Mouse (Mus musculus) heart, postnatal 0 days (tissue): ENCODE measurements around the gene Aldh6a1. TPM values are rescaled to one million over a fixed set of nuclear protein-coding genes. Genes with fewer than 3 reads are reported as not detected.

Experiments
- ATAC-seq: fragments of 200-750 bp; cut with Nextera tagmentation; 2 replicates; pipeline ENCODE4 v1.8.0; 2017; ENCODE audit warnings: low read depth, moderate number of reproducible peaks, moderate library complexity; ENCODE audit not compliant: insufficient read depth
- DNase-seq: peaks from one replicate; pipeline ENCODE4 v3.0.0-alpha.2; 2016; ENCODE audit warnings: low spot score
- H3K27ac ChIP-seq: fragments of 300-500 bp; sonication (generic); 2 replicates; pipeline ENCODE4 v1.5.1; 2014; ENCODE audit warnings: low read depth, mild to moderate bottlenecking
- H3K27me3 ChIP-seq: fragments of 300-500 bp; sonication (generic); 2 replicates; pipeline ENCODE4 v1.6.1; 2014; ENCODE audit warnings: low read length, mixed read lengths; ENCODE audit not compliant: control insufficient read depth, insufficient read depth
- H3K36me3 ChIP-seq: fragments of 300-500 bp; sonication (generic); replicated peaks from 2 replicates; pipeline ENCODE4 v1.6.1; 2014; ENCODE audit warnings: low read length, mixed read lengths; ENCODE audit not compliant: control insufficient read depth, insufficient read depth
- H3K4me1 ChIP-seq: fragments of 300-500 bp; sonication (generic); 2 replicates; pipeline ENCODE4 v1.6.1; 2014; ENCODE audit warnings: antibody characterized with exemption; ENCODE audit not compliant: control insufficient read depth, insufficient read depth
- H3K4me2 ChIP-seq: fragments of 300-500 bp; sonication (generic); 2 replicates; pipeline ENCODE4 v1.6.1; 2014; ENCODE audit warnings: low read depth, mild to moderate bottlenecking, low read length, moderate library complexity
- H3K4me3 ChIP-seq: fragments of 300-500 bp; sonication (generic); 2 replicates; pipeline ENCODE4 v1.5.1; 2014; ENCODE audit warnings: low read depth, low read length
- H3K9ac ChIP-seq: fragments of 300-500 bp; sonication (generic); replicated peaks from 2 replicates; pipeline ENCODE4 v1.6.1; 2014; ENCODE audit warnings: low read depth, low read length, mixed read lengths
- H3K9me3 ChIP-seq: fragments of 300-500 bp; sonication (generic); replicated peaks from 2 replicates; pipeline ENCODE4 v1.6.1; 2016; ENCODE audit warnings: low read length; ENCODE audit not compliant: control insufficient read depth
- CTCF ChIP-seq: IDR thresholded peaks from 2 replicates; pipeline ENCODE4 v1.5.1; 2016; ENCODE audit warnings: antibody characterized with exemption, control low read depth, low read depth
- EP300 ChIP-seq: IDR thresholded peaks from 2 replicates; pipeline ENCODE4 v1.6.1; 2016; ENCODE audit warnings: antibody characterized with exemption, low read depth
- WGBS: fragments of 180-500 bp; shearing (Covaris S2); extraction: QIAGEN DNeasy Blood & Tissue Kit; methylation state at CpG from one replicate; pipeline ENCODE4 v1.1.7; 2014; 5-methylcytosine and 5-hydroxymethylcytosine counted together
- polyA plus RNA-seq: library from polyadenylated mRNA; unstranded; fragments of >200 nt; fragmentation: Nextera tagmentation; extraction: Ambion mirVana; gene quantifications from 2 replicates; pipeline ENCODE4 v1.2.1, GENCODE M21; 2015
- total RNA-seq: library from RNA; depleted of rRNA; stranded (reverse); fragments of >200 nt; gene quantifications from 2 replicates; pipeline ENCODE4 v1.2.3, GENCODE M21; 2014; ENCODE audit warnings: low replicate concordance; rRNA removed

Gene Aldh6a1
- total RNA-seq, result 80.0 and 80.1 TPM in 2 replicates
- 71.9 and 74.9 TPM in 2 replicates for polyA plus RNA-seq

GRCm38 (mm10) chr12:84450718-84451646 lies at the start of gene Aldh6a1, which contains the start of gene Lin52:
Gene Aldh6a1 (minus strand): TSS chr12:84451004.
Gene Lin52 (plus strand): TSS chr12:84451422.
- H3K9me3 ChIP-seq, result no peaks in the 10 kb centered on the region
- peaks cover 21% of the 10 kb centered on the region for H3K4me1 ChIP-seq
- peak within 1 kb of the TSS; percentile 96 for H3K27ac ChIP-seq
- peak within 1 kb of the TSS; percentile 72 for H3K4me2 ChIP-seq
- whole genome bisulfite sequencing, result under 1% methylated on average over 48 of the region's 49 CpGs
- no peaks in the 10 kb centered on the region for H3K27me3 ChIP-seq
- DNase-seq (peak; percentile 100), ATAC-seq (peak; percentile 95)
- no peaks in the 10 kb centered on the region for H3K36me3 ChIP-seq
- TF ChIP-seq EP300, result peak; percentile 83
- TF ChIP-seq CTCF, result no peak
- peak within 1 kb of the TSS; percentile 72 for H3K9ac ChIP-seq
- peak within 1 kb of the TSS; percentile 65 for H3K4me3 ChIP-seq

GRCm38 (mm10) chr12:84496795-84497194 lies 46.0 kb upstream of the Aldh6a1 start:
- Histone ChIP-seq H3K4me2 (no peak overlapping the region), H3K27me3 (no peaks in the 10 kb centered on the region), H3K4me1 (peaks cover 5% of the 10 kb centered on the region; the same call in 1 of the 2 replicates), H3K4me3 (no peak overlapping the region), H3K27ac (no peak overlapping the region), H3K9ac (no peak overlapping the region), H3K9me3 (no peaks in the 10 kb centered on the region), H3K36me3 (0 out of 2 replicates have a peak, but pooled peaks cover 3% of the 10 kb centered on the region)
- no peak for ATAC-seq
- no peak for TF ChIP-seq CTCF
- TF ChIP-seq EP300, result no peak
- no peak for DNase-seq
- WGBS, result 85% methylated on average over 1 of the region's 1 CpGs

- 0 out of 2 replicates have a peak, but pooled peaks cover 8% of the 10 kb centered on the region for H3K4me1 ChIP-seq
- no peak overlapping the region for H3K9ac ChIP-seq
- H3K27ac ChIP-seq, result no peak overlapping the region
- WGBS, result 27% methylated on average over 8 of the region's 8 CpGs
- DNase-seq, result peak; percentile 17
- H3K9me3 ChIP-seq, result no peaks in the 10 kb centered on the region
- no peak overlapping the region for H3K4me2 ChIP-seq
- TF ChIP-seq EP300 (no peak), CTCF (no peak)
- peaks cover 11% of the 10 kb centered on the region; the same call in 1 of the 2 replicates for H3K36me3 ChIP-seq
- no peak overlapping the region for H3K4me3 ChIP-seq
- peak; percentile 63; the same call in 1 of the 2 replicates for ATAC-seq
- H3K27me3 ChIP-seq, result no peaks in the 10 kb centered on the region
Observed at GRCm38 (mm10) chr12:84487324-84488056, 36.7 kb upstream of the Aldh6a1 start.

- no peak overlapping the region for H3K9ac ChIP-seq
- 0 out of 2 replicates have a peak, but pooled peaks cover 8% of the 10 kb centered on the region for H3K4me1 ChIP-seq
- TF ChIP-seq CTCF (no peak), EP300 (no peak)
- no peak overlapping the region for H3K27ac ChIP-seq
- ATAC-seq, result no peak
- WGBS, result 91% methylated on average over 14 of the region's 14 CpGs
- no peak overlapping the region for H3K4me2 ChIP-seq
- peaks cover 20% of the 10 kb centered on the region; the same call in 1 of the 2 replicates for H3K36me3 ChIP-seq
- H3K27me3 ChIP-seq, result no peaks in the 10 kb centered on the region
- DNase-seq, result no peak
- H3K9me3 ChIP-seq, result no peaks in the 10 kb centered on the region
- no peak overlapping the region for H3K4me3 ChIP-seq
Observed at GRCm38 (mm10) chr12:84482778-84483585, 32.2 kb upstream of the Aldh6a1 start.

- Histone ChIP-seq H3K4me3 (no peak overlapping the region), H3K9ac (no peak overlapping the region), H3K4me1 (no peaks in the 10 kb centered on the region), H3K27ac (no peak overlapping the region), H3K27me3 (no peaks in the 10 kb centered on the region), H3K4me2 (no peak overlapping the region), H3K9me3 (no peaks in the 10 kb centered on the region), H3K36me3 (peaks cover 20% of the 10 kb centered on the region; the same call in 1 of the 2 replicates)
- 60% methylated on average over 2 of the region's 2 CpGs for WGBS
- DNase-seq, result no peak
- no peak for ATAC-seq
- TF ChIP-seq CTCF (no peak), EP300 (no peak)
Observed at GRCm38 (mm10) chr12:84481251-84481650, 30.4 kb upstream of the Aldh6a1 start.
